Mouse (Mus musculus) E14TG2a.4 (cell line): ENCODE results near the gene Nrgn.

Experiments used
- H3K27me3 ChIP-seq: 2 replicates; pipeline ENCODE4 v1.6.1; 2014; ENCODE audit warnings: low read length, control low read depth; ENCODE audit not compliant: insufficient read depth
- H3K36me3 ChIP-seq: 2 replicates; pipeline ENCODE4 v1.6.1; 2014; ENCODE audit warnings: low read length, control low read depth; ENCODE audit not compliant: insufficient read depth
- H3K4me1 ChIP-seq: replicated peaks from 2 replicates; pipeline ENCODE4 v1.6.1; 2014; ENCODE audit warnings: low read depth, low read length, control low read depth
- H3K4me3 ChIP-seq: replicated peaks from 2 replicates; pipeline ENCODE4 v1.5.1; 2014; ENCODE audit warnings: mild to moderate bottlenecking, low read length
- H3K9me3 ChIP-seq: 2 replicates; pipeline ENCODE4 v1.6.1; 2014; ENCODE audit warnings: low read length, control low read depth
- CTCF ChIP-seq: conservative IDR thresholded peaks from 2 replicates; pipeline ENCODE4 v1.5.1; 2014; ENCODE audit warnings: low read length
- NANOG ChIP-seq: IDR thresholded peaks from 2 replicates; pipeline ENCODE4 v1.6.1; 2014; ENCODE audit warnings: borderline replicate concordance, low read length, mixed read lengths
- POU5F1 ChIP-seq: IDR thresholded peaks from 2 replicates; pipeline ENCODE4 v1.6.1; 2014; ENCODE audit warnings: low read length, borderline replicate concordance

Nrgn gene

GRCm38 (mm10) chr9:37539170-37540025 lies 13.3 kb downstream of the Nrgn start, which contains the start of gene Vsig2:
TSS of gene Vsig2 (plus strand) at chr9:37539255.
- H3K36me3 ChIP-seq: peaks cover 7% of the 10 kb centered on the region
- TF ChIP-seq POU5F1: no peak
- no peak for TF ChIP-seq CTCF
- no peak for TF ChIP-seq NANOG
- no peaks in the 10 kb centered on the region for H3K9me3 ChIP-seq
- peak within 1 kb of the TSS; percentile 72 for H3K4me3 ChIP-seq
- H3K4me1 ChIP-seq: peaks cover 66% of the 10 kb centered on the region
- H3K27me3 ChIP-seq: peaks cover 58% of the 10 kb centered on the region

- peaks cover 8% of the 10 kb centered on the region for H3K36me3 ChIP-seq
- peaks cover 49% of the 10 kb centered on the region for H3K4me1 ChIP-seq
- H3K9me3 ChIP-seq: no peaks in the 10 kb centered on the region
- H3K4me3 ChIP-seq: no peak overlapping the region
- TF ChIP-seq CTCF (no peak), NANOG (no peak), POU5F1 (no peak)
- H3K27me3 ChIP-seq: peaks cover 72% of the 10 kb centered on the region
Observed at GRCm38 (mm10) chr9:37537658-37538250, 14.9 kb downstream of the Nrgn start.

GRCm38 (mm10) chr9:37536851-37537250 lies 15.9 kb downstream of the Nrgn start:
- H3K4me1 ChIP-seq: peaks cover 47% of the 10 kb centered on the region
- TF ChIP-seq POU5F1 (no peak), CTCF (no peak), NANOG (no peak)
- H3K9me3 ChIP-seq: no peaks in the 10 kb centered on the region
- peaks cover 8% of the 10 kb centered on the region for H3K36me3 ChIP-seq
- peaks cover 79% of the 10 kb centered on the region for H3K27me3 ChIP-seq
- no peak overlapping the region for H3K4me3 ChIP-seq

DNA sequence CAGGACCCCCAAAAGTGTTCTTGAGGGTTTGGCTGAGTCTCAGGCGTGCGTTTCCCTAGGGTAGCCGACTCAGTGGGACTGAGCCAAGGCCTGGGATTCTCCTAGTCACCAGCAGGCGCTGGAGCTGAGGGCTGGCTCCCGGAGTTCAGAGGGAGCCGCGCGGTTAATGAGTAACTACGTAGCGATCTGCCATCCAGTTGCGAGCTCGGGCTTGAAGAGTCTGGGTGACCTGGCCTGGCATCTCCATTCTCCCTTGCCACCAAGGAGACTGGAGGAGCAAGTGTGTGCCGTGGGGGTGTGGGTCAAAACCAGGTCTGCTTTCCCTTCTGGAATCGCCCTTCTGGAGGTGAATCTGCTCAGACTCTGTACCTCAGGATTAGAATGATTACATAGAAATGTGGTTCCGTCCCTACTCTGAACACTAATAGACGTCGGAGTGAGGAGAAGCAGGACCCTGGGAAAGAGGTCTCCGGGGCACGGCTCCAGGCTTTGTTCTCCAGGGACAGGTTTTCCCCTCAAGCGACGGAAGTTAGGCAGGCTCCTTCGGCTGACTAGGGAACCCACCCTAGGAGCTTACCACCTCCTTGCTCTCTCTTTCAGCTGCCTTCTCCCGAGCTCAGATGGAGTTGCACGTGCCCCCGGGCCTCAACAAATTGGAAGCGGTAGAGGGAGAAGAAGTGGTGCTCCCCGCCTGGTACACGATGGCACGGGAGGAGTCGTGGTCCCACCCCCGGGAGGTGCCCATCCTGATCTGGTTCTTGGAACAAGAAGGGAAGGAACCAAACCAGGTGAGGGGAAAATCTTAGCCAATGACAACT lies 21.6 kb downstream of the Nrgn start:
- no peak for TF ChIP-seq POU5F1
- peak; percentile 24 for TF ChIP-seq CTCF
- peaks cover 6% of the 10 kb centered on the region; the same call in 1 of the 2 replicates for H3K36me3 ChIP-seq

GRCm38 (mm10) chr9:37530031-37530887 lies 22.4 kb downstream of the Nrgn start:
- H3K27me3 ChIP-seq: peaks cover 75% of the 10 kb centered on the region
- H3K4me3 ChIP-seq: peak overlapping the region; percentile 68
- peaks cover 12% of the 10 kb centered on the region for H3K36me3 ChIP-seq
- peaks cover 72% of the 10 kb centered on the region for H3K4me1 ChIP-seq
- TF ChIP-seq NANOG (no peak), CTCF (peak; percentile 29), POU5F1 (no peak)
- H3K9me3 ChIP-seq: no peaks in the 10 kb centered on the region

More for the DNA sequence above, 21.6 kb downstream of the Nrgn start:
- Histone ChIP-seq H3K9me3 (no peaks in the 10 kb centered on the region), H3K4me1 (peaks cover 63% of the 10 kb centered on the region), H3K4me3 (peak overlapping the region; percentile 68), H3K27me3 (peaks cover 78% of the 10 kb centered on the region)

- Histone ChIP-seq H3K4me3 (peak overlapping the region; percentile 68), H3K36me3 (peaks cover 26% of the 10 kb centered on the region), H3K27me3 (peaks cover 64% of the 10 kb centered on the region), H3K9me3 (no peaks in the 10 kb centered on the region), H3K4me1 (peaks cover 79% of the 10 kb centered on the region)
- TF ChIP-seq NANOG: no peak
- no peak for TF ChIP-seq CTCF
Observed at GRCm38 (mm10) chr9:37528225-37528970, 24.3 kb downstream of the Nrgn start.
